Mouse (Mus musculus) C2C12 (cell line): ENCODE measurements around the gene Mboat1. TPM values are rescaled to one million over a fixed set of nuclear protein-coding genes. Genes with fewer than 3 reads are reported as not detected.

Experiments
- H3K27me3 ChIP-seq: one replicate; pipeline ENCODE4 v1.6.1; 2011; ENCODE audit not compliant: control insufficient read depth, insufficient read depth, insufficient read length
- H3K36me3 ChIP-seq: one replicate; pipeline ENCODE4 v1.6.1; 2011; ENCODE audit not compliant: control insufficient read depth, insufficient read depth
- H3K4me3 ChIP-seq: one replicate; pipeline ENCODE4 v1.5.1; 2011; ENCODE audit warnings: mild to moderate bottlenecking, control low read depth; ENCODE audit not compliant: poor library complexity, insufficient read depth, severe bottlenecking
- H3K79me2 ChIP-seq: one replicate; pipeline ENCODE4 v1.6.1; 2011; ENCODE audit not compliant: control insufficient read depth, insufficient read depth
- H3K79me3 ChIP-seq: one replicate; pipeline ENCODE4 v1.6.1; 2011; ENCODE audit warnings: low read depth, control low read depth
- H3ac ChIP-seq: one replicate; pipeline ENCODE3; 2011; ENCODE audit warnings: low read depth; ENCODE audit not compliant: control insufficient read depth, insufficient read length
- CEBPB ChIP-seq: IDR thresholded peaks from one replicate; pipeline ENCODE4 v1.6.1; 2011; ENCODE audit warnings: low read depth, mild to moderate bottlenecking, control low read depth, moderate library complexity
- CTCF ChIP-seq: IDR thresholded peaks from one replicate; pipeline ENCODE4 v1.5.1; 2011; ENCODE audit not compliant: control insufficient read depth, insufficient read depth, insufficient read length
- FOSL1 ChIP-seq: IDR thresholded peaks from one replicate; pipeline ENCODE4 v1.8.0; 2011; ENCODE audit warnings: mild to moderate bottlenecking, low read length; ENCODE audit not compliant: poor library complexity, insufficient read depth, severe bottlenecking
- MAX ChIP-seq: IDR thresholded peaks from one replicate; pipeline ENCODE4 v1.6.1; 2011; ENCODE audit warnings: mild to moderate bottlenecking, control low read depth
- MYOD1 ChIP-seq: IDR thresholded peaks from one replicate; pipeline ENCODE4 v1.6.1; 2011; ENCODE audit warnings: low read depth; ENCODE audit not compliant: control insufficient read depth, insufficient read length
- MYOG ChIP-seq: IDR thresholded peaks from one replicate; pipeline ENCODE4 v1.6.1; 2011; ENCODE audit not compliant: control insufficient read depth, insufficient read length; ENCODE audit errors: extremely low read depth
- USF1 ChIP-seq: IDR thresholded peaks from one replicate; pipeline ENCODE4 v1.6.1; 2011; ENCODE audit warnings: low read depth, mild to moderate bottlenecking, control low read depth, moderate library complexity
- polyA plus RNA-seq: library from polyadenylated mRNA; unstranded; fragments of >200 nt; fragmentation: generic; extraction: Trizol; gene quantifications from one replicate; pipeline ENCODE4 v1.2.1, GENCODE M21; 2012; ENCODE audit warnings: missing spikeins

Mboat1 gene
- polyA plus RNA-seq, 1 experiment: 10.6 TPM

GRCm38 (mm10) chr13:30221316-30221715 is 85.0 kb downstream of the Mboat1 start:
- no peaks in the 10 kb centered on the region for H3K79me2 ChIP-seq
- H3K4me3 ChIP-seq: no peak overlapping the region
- H3K36me3 ChIP-seq: peaks cover 7% of the 10 kb centered on the region
- H3ac ChIP-seq: no peak overlapping the region
- no peaks in the 10 kb centered on the region for H3K27me3 ChIP-seq
- no peaks in the 10 kb centered on the region for H3K79me3 ChIP-seq
- TF ChIP-seq MYOD1 (no peak), CTCF (no peak), FOSL1 (no peak), CEBPB (no peak), USF1 (no peak), MAX (no peak), MYOG (no peak)

DNA sequence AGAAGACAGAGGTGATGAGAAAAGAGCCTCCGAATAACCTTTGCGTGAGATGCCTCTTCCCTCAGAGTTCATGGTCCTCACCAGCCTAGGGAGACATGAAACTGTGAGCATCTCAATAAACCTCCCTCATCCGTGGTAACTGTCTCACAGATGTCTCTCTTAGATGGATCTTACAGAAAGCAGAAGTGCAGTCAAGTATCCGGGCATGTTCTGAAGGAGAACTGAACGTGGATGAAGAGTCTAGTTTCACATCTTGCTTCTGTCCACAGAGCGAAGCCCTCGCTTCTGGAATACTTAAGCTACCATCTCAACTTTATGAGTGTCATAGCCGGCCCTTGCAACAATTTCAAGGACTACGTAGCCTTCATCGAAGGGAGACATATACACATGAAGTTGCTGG is 87.8 kb downstream of the Mboat1 start:
- no peaks in the 10 kb centered on the region for H3K27me3 ChIP-seq
- no peak overlapping the region for H3K4me3 ChIP-seq
- TF ChIP-seq CEBPB (no peak), MAX (no peak), MYOD1 (no peak), CTCF (no peak), MYOG (no peak), USF1 (no peak), FOSL1 (no peak)
- H3ac ChIP-seq: no peak overlapping the region
- no peaks in the 10 kb centered on the region for H3K79me3 ChIP-seq
- H3K36me3 ChIP-seq: peaks cover 7% of the 10 kb centered on the region
- no peaks in the 10 kb centered on the region for H3K79me2 ChIP-seq

DNA sequence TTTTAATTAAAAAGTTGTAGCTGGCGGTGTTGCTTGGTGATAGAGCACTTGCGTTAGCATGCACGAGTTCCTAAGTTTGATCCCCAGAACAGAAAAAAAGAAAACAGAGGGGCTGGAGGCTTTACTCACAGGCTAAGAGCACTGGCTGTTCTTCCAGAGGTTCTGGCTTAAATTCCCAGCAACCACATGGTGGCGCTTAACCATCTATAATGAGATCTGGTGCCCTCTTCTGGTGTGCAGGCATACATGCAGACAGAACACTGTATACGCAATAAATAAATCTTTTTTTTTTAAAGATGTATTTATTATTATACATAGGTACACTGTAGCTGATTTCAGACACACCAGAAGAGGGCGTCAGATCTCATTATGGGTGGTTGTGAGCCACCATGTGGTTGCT is 88.4 kb downstream of the Mboat1 start:
- TF ChIP-seq MYOD1 (no peak), CTCF (no peak), USF1 (no peak), CEBPB (no peak), MAX (no peak)
- Histone ChIP-seq H3K27me3 (no peaks in the 10 kb centered on the region), H3ac (no peak overlapping the region), H3K79me2 (no peaks in the 10 kb centered on the region), H3K4me3 (no peak overlapping the region), H3K36me3 (peaks cover 7% of the 10 kb centered on the region), H3K79me3 (no peaks in the 10 kb centered on the region)

DNA sequence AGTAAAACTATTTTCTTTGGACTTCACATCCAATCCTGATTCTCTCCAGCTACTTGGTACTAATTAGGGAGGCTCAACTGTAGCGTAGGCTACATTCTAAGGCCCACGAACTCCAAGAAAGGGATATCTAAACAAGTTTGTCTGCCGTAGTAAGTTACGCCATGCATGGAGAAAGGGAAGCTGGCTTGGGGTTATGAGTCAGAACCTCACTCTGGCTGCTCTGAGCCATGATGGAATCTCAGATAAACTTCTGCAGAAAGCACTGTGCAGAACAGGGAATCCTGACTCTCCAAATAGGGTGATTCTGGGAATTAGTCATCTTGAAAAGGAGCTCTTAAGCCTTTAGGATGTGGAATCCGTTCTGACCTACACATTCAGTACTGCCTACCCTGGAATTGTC is 92.5 kb downstream of the Mboat1 start:
- Histone ChIP-seq H3K79me2 (no peaks in the 10 kb centered on the region), H3K36me3 (peaks cover 7% of the 10 kb centered on the region), H3K79me3 (no peaks in the 10 kb centered on the region), H3K4me3 (no peak overlapping the region), H3K27me3 (no peaks in the 10 kb centered on the region), H3ac (no peak overlapping the region)
- TF ChIP-seq MYOG: no peak
- peak; percentile 19 for TF ChIP-seq MAX
- no peak for TF ChIP-seq CTCF
- no peak for TF ChIP-seq FOSL1
- TF ChIP-seq CEBPB: peak; percentile 51
- no peak for TF ChIP-seq MYOD1
- TF ChIP-seq USF1: no peak

DNA sequence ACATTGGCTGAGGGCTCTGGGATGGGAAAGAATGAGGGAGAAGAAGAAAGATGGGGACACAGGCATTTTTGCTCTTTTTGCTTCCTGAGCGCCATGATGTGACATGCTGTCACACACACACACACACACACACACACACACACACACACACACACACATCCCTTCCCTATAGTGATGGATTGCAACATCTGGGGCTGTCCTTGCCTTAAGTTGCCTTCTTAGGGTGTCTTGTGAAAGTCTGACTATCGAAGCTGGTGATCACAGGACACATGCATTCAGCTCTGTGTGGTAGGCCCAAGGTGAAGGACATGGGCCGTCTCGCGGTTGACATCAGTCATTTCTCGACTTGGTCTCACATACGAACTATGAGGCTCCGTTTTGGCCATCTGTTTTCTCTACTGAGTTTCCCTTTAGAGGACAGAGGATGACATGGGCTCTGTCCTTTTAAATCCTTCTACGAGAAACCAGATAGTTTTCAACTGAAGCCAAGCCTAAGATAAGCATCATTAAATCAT is 93.4 kb downstream of the Mboat1 start:
- H3K27me3 ChIP-seq: no peaks in the 10 kb centered on the region
- H3ac ChIP-seq: no peak overlapping the region
- H3K4me3 ChIP-seq: no peak overlapping the region
- H3K36me3 ChIP-seq: peaks cover under 1% of the 10 kb centered on the region
- TF ChIP-seq CTCF (no peak), CEBPB (no peak), USF1 (no peak), MYOD1 (no peak), FOSL1 (no peak)
- H3K79me2 ChIP-seq: no peaks in the 10 kb centered on the region
- no peaks in the 10 kb centered on the region for H3K79me3 ChIP-seq

DNA sequence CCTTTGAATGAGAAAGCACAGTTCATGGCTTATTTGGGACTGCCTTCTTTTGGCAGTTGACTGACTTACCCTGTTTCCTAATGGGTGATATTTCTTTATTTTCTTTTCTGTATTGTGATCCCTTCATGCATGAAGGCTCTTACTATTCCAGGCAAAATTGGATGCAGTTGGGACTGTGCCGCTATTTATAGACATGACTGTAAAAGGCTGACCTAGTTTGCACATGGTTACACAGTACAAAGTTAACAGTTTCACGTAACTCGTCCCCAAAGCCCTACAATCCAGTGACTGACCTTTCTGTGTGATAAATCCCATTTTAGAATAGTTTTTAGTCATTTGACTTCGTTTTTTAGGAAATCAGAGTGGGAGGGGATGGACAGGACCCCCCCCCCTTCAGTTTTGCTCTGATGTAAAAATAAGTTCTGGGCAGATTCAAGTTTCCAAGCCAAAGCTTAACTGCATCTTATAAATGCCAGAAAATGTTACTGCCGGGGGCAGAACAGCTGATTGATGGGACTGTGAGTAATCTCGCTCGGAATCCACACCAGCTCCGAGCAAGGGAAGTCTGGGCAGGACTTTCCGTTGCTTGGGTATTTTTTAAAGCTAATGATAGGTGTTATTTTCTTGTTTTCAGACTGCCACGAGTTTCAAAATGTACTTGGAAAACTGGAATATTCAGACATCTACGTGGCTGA is 98.9 kb downstream of the Mboat1 start:
- Histone ChIP-seq H3ac (no peak overlapping the region), H3K27me3 (no peaks in the 10 kb centered on the region), H3K4me3 (no peak overlapping the region), H3K36me3 (peaks cover 4% of the 10 kb centered on the region), H3K79me2 (no peaks in the 10 kb centered on the region), H3K79me3 (no peaks in the 10 kb centered on the region)
- TF ChIP-seq CEBPB (no peak), CTCF (no peak), FOSL1 (no peak), USF1 (no peak), MAX (no peak), MYOG (no peak), MYOD1 (no peak)
